Mouse (Mus musculus) large intestine, adult 2 months (tissue): ENCODE results near the gene Ssh2. TPM values are rescaled to one million over a fixed set of nuclear protein-coding genes. Genes with fewer than 3 reads are reported as not detected.

ENCODE experiments used
- DNase-seq: peaks from one replicate; pipeline ENCODE4 v3.0.0-alpha.2; 2012; ENCODE audit warnings: low read depth, low spot score
- WGBS: fragments of 180-500 bp; shearing (Covaris S2); methylation state at CpG from one replicate; pipeline ENCODE4 v1.1.7; 2018; 5-methylcytosine and 5-hydroxymethylcytosine counted together
- polyA plus RNA-seq: library from polyadenylated mRNA; depleted of rRNA; stranded (reverse); fragments of >200 nt; gene quantifications from 2 replicates; pipeline ENCODE4 v1.2.3, GENCODE M21; 2012

The Ssh2 gene
- polyA plus RNA-seq, 1 experiment, result 5.8 TPM

DNA sequence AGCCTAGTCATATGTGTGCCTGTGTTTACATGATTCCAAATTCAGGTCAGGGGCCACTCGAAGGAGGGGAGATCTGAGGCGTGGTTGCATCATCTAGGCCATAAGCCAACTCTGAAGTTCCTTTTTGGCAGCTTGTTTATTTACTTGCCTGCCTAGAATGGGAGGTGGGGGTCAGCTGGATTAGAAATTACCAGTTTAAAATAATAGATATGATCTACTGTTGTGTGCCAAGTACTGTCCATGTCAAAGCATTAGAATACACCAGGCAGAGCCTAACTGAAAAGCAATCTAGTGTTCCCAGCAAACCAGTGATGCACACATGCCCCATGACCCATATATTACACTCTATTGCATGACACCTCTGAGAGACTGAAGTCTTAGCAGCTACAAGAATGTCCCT lies 228.9 kb downstream of the Ssh2 start:
- 13% methylated on average over 2 of the region's 2 CpGs for WGBS
- DNase-seq, result no peak

DNA sequence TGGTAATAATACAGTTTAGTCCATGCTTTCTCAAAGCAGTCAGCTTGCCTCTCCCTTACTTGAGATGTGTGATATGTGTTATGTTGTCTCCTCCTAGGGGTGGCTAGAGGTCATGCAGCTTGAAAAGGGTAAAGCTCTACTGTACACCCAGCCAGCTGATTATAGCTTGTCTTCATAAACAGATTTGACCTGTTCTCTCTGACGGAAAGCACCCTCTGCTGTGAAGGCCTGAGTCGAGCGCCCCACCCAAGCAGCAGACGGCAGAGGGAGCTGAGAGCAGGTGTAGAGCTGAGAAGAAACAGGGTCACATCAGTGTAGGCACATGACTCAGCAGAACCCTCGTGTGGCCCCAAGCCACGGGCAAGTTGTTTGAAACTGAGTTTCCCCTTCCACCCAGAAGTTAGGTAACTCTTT lies 230.5 kb downstream of the Ssh2 start:
- 6% methylated on average over 6 of the region's 6 CpGs for WGBS
- DNase-seq, result peak; percentile 28

DNA sequence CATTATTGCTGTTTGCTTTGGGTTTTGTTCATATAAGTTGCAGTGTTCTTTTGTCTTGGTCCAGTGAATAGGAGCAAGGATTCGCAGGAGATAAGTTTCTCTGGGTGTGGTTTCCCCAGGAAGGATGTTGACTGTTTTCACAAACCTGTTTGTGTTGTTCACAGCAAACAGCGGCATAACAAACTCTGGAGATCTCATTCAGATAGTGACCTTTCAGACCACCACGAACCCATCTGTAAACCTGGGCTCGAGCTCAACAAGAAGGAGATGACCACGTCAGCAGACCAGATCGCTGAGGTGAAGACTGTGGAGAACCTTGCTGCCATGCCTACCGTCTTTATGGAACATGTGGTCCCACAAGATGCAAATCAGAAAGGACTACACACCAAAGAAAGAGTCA lies 233.1 kb downstream of the Ssh2 start:
- 90% methylated on average over 7 of the region's 7 CpGs for WGBS
- DNase-seq, result no peak

DNA sequence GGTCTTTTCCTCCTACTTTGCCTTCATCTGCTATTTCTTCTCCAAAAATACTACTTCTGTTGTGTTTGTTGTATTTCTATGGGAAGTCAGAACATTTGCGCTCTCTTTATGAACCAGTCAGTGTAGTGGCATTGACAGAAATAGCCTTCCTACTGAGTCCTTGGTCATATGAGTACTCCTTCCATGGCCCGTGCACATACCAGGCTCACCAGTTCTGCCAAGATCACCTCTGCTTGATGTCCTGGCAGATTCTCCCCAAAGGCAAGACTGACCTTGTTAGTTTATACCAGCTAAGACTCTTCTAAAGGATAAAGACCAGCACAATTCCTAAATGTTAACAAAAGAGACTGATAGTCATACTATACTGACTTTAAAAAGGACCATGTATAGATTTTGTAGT lies 235.6 kb downstream of the Ssh2 start:
- WGBS, result 95% methylated on average over 2 of the region's 2 CpGs
- DNase-seq, result no peak

DNA sequence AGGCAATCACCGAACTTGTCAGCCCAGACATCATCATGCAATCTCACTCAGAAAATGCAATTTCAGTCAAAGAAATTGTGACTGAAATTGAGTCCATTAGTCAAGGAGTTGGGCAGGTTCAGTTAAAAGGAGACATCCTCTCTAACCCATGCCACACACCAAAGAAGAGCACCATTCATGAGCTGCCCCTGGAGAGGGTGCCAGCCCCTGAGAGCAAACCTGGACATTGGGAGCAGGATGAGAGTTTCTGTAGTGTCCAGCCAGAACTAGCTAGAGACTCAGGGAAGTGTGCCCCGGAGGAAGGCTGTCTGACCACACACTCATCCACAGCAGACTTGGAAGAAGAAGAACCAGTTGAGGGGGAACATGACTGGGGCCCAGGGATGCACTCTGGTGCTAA lies 237.3 kb downstream of the Ssh2 start:
- no peak for DNase-seq
- 83% methylated on average over 2 of the region's 2 CpGs for WGBS

DNA sequence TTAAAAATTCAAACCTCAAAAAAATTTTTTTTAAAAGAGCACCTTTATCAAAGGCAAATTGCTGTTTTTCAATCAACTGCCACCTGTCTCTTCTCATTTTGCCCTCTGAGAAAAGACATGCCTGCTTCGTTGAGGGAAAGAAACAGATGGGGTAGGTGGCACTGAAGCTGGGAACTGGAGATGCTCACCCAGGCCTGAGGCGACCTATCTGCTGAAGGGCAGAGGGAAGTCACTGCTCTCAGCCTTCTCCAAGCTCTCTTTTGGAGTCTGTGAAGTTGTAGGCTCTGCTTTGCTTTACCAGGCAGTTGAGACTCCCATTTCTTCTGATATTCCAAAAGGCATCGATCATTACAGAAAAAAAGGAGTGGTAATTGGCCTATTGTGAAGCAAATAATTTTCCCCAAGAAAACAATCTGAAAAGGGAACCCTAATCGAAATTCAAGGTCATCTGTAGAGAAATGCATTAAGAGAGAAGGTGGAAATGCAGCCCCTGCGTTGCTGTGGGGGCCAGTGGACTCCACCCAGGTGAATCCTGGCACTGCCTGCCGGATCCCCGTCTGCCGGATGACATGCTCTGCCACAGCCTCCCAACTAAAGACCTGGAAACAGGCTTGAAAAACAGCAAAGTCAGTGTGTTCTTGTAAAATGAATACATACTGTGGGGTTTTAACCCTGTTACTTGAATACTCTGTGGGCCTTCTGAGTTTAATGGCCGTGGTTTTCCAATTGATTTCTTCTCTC lies 239.9 kb downstream of the Ssh2 start:
- WGBS, result 91% methylated on average over 9 of the region's 9 CpGs
- DNase-seq, result no peak

DNA sequence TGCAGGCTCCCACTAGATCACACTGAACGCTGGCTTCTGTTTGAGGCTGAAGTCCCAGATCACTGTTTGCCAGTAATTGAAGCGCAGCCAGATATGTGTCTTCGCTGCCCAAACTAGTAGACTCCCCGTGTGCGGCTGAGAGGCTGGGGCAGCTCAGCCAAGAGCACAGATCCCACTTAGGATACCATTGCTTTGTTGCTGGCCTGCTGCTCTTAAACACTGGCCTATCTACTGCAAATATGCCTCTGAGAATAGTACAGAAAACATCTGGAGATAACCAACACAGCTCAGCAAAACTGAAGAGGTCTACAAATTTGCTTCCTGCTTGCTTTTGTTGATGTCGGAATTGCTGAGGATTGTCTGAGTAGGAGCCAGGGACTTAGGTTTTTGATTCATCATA lies 240.8 kb downstream of the Ssh2 start:
- 59% methylated on average over 6 of the region's 6 CpGs for WGBS
- no peak for DNase-seq

DNA sequence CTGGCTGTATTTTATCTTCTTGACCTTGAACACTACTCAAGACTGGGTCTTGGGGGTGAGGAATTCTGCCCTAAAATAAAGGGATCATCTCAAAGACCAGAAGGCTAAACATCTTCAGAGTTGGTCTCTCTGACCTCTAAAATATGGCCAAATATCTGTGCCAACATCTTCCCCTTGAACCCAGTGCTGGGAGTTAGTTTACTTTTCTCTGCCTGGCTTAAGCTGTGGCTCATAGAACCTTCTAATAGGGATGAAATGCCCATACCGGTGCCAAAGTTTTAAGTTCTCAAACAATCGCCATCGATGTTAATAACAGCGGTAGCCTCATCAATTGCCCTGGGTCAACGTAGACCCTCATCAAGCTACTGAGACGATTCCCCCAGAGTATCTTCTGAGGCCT lies 245.8 kb downstream of the Ssh2 start:
- DNase-seq, result no peak
- 8% methylated on average over 6 of the region's 6 CpGs for WGBS

DNA sequence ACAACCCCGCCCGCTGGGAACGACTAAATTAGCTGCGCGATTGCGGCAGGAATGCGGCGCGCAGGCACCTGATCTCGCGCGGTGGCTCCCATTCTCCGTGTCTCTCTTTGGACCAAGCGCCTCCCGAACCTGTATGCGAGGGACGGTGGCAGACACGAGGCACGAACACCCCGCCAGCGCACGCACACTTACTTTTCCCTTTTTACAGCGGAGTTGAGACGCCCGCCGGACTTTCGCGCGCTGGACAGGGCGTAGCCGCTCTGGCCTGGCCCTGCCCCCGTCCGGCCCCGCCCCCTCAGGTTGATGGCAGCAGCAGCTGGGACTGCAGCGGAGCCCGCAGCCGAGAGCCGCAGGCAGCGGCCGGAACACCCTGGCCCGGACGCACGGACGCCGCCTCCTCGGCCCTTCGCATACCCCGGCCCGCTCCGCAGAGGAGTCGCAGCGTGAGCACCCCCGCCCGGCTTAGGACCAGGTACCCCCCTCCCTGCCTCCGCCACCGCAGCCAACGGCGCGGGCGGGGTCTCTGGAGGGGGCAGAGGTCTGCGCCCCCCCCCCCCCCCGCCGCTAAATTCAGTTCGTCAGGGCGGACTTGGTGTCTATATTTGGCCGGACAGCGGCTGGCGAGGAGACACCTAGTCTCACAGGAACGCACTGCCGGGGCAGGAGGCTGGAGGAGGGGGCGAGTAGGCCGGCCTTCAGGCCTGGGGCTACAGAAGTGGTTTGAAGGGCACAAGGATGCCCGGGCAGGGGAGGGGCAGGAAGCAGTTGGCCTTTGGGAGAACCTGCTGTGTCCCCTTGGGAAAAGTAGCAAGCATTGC lies 246.4 kb downstream of the Ssh2 start, which contains the start of gene Coro6:
Gene Coro6, plus strand, starts transcription at position 129 of the 818 bp plus-strand sequence.
- 1% methylated on average over 72 of the region's 73 CpGs for WGBS
- DNase-seq, result peak; percentile 37

DNA sequence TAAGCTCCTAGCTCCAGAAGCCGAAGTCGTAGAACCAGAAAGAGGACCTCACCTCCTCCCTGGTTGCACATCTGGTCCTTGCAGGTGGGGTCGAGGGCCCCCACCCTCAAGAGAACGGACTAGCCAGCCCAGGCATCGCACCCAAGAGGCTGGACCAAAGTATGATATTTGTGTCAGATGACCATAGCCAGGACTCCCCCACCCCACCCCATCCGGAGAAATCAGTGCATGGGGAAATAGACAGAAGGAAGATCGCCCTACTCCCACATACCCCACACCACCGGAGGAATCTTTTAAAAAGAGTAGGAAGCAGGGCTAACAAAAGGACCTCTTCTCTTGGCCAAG lies 247.0 kb downstream of the Ssh2 start:
- WGBS, result 37% methylated on average over 8 of the region's 8 CpGs
- DNase-seq, result no peak

DNA sequence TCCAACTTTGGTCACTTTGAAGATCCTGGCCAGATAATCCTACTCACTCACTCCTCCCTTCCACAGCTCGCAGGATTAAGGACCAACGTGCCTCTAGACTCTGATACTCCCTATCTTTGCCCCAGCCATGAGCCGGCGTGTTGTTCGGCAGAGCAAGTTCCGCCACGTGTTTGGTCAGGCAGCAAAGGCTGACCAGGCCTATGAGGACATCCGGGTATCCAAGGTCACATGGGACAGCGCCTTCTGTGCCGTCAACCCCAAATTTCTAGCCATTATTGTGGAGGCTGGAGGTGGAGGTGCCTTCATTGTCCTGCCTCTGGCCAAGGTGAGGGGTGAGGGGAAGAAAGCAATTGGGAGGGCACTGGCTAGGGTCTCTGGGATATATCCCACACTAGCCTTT lies 247.7 kb downstream of the Ssh2 start:
- DNase-seq, result no peak
- 70% methylated on average over 10 of the region's 10 CpGs for WGBS

DNA sequence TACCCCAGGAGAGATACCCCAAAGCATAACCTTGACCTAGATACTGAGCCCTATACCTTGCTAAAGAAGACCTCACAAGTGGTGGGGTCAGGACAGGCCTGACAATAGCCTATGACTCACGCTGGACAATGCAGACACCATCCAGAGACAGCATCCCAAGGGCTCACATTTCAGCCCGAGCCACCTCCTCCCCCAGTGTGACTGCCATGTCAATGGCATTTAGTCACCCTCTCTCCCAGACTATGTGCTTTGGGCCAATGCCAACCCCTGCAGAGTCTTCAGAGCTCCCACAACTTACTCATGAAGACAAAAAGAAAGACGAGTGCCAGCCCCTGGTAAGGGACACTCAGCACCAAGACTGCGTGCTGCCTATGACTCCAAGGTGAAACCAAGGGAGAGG lies 248.6 kb downstream of the Ssh2 start:
- DNase-seq, result no peak
- 41% methylated on average over 4 of the region's 4 CpGs for WGBS

DNA sequence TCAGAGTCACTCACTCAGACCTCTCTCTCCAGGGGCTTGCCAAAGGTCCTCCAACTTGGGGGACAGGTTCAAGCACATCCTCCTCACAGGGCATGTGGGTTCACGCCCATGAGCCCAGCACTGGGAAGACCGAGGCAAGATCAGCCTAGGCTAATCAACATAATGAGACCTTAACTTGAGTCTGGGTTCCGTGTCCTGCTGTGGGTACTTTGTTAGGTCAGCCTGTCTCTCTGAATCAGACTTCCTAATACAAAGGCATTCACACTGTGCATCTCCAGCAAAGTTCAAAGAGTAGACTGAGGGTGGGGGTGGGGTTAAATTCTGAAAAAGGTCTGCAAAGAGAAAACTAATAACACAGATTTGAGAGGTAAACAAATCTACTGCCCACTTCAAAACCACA lies 249.0 kb downstream of the Ssh2 start:
- no peak for DNase-seq
- 76% methylated on average over 3 of the region's 3 CpGs for WGBS

DNA sequence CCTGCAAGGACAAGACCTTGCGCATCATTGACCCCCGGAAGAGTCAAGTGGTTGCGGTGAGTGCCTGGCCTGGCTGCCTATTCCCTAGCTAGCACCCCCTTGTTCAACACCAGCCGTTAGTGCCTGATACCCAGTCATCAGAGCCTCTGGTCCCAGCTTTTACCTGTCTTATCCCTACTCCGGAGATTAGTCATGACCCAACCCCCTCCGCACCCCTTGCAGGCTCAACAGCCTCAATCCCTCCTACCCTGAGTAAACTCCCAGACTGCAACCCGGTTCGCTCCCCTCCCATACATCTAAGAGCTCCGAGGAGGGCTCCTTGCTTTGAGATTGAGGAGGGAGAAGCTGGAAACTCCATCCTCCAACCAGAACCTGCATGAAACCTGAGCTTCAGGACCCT lies 250.5 kb downstream of the Ssh2 start:
- WGBS, result 39% methylated on average over 9 of the region's 9 CpGs
- no peak for DNase-seq

DNA sequence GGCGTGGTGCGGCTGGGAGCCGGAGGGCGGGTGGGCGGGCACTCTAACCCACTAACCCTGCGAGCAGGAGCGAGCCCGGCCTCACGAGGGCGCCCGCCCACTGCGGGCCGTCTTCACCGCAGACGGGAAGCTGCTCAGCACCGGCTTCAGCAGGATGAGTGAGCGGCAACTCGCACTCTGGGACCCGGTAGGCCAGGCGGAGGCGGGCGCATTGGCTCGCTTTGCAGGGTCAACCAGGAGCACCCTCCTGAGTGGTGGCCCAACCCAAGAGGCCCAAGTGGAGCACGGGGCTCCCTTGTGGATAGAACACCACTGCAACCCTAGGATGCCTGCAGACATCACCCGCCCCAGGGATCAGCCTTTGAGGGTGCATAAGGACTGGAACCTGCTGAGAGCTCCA lies 251.1 kb downstream of the Ssh2 start:
- 2% methylated on average over 25 of the region's 25 CpGs for WGBS
- no peak for DNase-seq

DNA sequence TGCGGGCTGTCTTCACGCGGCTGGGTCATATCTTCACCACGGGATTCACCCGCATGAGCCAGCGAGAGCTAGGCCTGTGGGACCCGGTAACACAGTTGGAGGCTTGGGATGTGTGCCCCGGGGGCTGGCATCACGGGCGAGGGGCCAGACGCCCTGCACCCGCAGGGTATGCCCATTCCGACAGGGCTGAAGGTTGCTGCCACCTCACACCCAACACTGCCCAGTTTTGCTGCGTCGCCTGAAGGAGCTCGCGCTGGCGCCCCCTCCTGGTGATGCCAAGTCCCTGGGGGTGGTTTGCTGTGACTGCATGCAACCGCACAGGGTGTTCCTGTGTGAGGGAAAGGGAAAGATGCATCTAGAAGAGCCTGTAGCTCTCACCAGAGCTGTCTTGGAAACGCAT lies 251.7 kb downstream of the Ssh2 start:
- 10% methylated on average over 20 of the region's 20 CpGs for WGBS
- DNase-seq, result no peak

DNA sequence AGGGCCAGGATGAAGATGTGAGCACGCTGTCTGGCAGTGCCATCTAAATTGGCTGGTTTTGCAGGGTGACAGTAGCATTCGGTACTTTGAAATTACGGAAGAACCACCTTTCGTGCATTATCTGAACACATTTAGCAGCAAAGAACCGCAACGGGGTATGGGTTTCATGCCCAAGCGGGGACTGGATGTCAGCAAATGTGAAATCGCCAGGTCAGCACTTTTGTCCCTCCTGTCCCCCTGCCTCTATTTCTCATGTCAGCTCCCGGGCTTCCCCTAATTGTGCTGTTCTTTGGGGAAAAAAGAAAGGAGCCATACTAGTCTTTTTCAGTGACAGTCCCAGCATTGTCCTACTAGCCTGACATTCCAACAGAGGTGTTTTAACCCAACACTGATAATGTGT lies 252.3 kb downstream of the Ssh2 start:
- 91% methylated on average over 9 of the region's 9 CpGs for WGBS
- no peak for DNase-seq

DNA sequence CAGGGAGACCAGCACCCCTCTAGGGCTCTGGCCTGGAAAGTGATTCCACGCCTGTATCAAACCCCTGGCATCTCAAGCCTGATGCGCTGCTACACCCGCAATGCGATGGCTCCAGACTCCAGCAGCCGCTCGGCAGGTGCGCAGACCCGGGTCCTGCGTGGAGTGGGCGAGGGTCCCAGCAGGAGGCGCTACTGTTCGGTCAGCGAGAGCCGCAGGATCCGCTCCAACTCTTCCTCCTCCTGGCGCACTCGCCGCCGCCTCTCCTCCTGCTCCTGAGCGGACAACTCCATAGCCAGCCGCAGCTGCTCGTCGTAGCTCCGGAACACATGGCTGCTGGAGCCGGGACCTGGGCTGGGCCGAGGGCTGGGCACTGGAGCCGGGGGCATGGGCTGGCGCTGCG lies 255.3 kb downstream of the Ssh2 start:
- DNase-seq, result no peak

DNA sequence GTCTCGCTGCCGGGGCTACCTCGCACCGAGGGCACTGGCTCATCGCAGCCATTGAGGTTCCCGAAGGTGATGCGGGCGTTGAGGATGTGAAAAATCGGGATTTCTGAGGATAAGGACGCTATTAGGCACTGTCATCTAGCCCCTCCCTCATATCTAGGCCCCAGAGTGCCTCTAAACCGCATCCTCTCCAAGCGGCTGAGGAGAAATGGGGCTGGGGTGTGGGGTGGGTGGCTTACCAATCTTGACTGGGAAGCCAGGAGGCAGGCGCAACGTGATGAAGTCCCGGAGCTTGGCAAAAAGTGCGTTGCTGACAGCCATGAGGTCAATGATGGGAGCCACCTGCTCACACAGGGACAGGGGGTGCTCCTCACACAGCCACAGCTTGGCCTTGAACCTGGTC lies 256.7 kb downstream of the Ssh2 start:
- 92% methylated on average over 16 of the region's 16 CpGs for WGBS
- DNase-seq, result no peak

More for the DNA sequence above, 255.3 kb downstream of the Ssh2 start:
- WGBS, result 80% methylated on average over 29 of the region's 29 CpGs

DNA sequence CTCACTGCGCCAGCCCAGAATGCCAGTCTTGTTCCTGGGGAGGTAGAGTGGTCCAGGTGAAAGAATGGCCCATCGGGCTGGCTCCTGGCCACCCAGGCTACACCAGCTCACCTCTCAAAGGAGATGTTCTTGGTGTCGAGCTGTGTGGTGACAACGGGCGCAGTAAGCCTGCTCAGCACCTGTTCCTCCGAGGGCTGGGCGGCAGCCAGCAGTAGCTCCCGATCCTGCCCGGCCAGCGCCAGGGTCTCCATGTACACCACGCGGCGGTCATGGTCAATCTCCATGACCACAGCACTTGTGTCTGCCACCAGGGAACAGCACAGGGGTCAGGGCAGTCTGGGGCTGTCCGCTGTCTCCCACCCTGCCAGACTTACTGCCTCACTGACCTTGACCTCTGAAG lies 260.1 kb downstream of the Ssh2 start:
- 90% methylated on average over 14 of the region's 14 CpGs for WGBS
- DNase-seq, result no peak

DNA sequence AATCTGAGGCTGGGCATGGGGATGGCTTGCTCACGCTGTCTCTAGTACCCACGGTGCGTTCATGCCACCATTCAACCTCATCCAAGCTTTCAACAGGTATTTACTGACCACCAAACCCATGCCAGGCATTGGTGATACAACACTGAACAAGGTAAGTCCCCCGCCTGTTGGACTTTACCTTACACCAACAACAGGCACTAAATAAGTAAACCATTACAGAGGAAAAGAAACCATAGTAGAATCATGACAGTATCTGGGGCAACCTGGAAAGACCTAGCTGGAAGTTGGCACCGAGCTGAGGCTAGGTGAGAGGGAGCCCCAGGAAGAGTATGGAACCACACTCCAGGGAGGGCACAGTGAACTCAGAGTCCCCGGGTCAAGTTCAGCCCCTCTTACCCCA lies 260.8 kb downstream of the Ssh2 start:
- 30% methylated on average over 6 of the region's 6 CpGs for WGBS
- DNase-seq, result no peak
